Mouse (Mus musculus): ENCODE measurements around the gene Slc8b1.
"Not testable (repeated sequence)": the region's sequence is repeated elsewhere in the genome, so short reads cannot be mapped to it uniquely, and the experiment has no call there.

The Slc8b1 gene

DNA sequence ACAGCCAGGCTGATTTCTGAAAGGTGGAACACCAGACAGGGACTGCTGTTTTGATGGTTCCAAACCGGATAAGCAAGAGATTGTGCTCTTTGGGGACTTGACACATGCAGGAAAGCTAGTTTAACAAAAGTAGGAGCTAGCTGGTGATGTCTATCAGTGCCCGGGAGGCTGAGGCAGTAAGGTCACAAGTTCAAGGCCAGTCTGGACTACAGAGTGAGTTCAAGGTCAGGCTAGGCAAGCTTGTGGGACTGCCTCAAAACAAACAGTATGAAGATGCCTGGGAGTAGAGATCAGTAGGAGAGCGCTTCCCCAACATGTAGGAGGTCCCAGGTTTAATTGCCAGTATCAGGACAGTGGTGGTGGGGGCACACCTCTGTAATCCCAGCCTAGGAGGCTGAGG lies 13.9 kb upstream of the Slc8b1 start:
- no peak for DNase-seq

- no peak for DNase-seq
Observed at GRCm38 (mm10) chr5:120499202-120499601, 11.8 kb upstream of the Slc8b1 start.

GRCm38 (mm10) chr5:120500609-120501008 lies 10.4 kb upstream of the Slc8b1 start:
- not testable (repeated sequence) for DNase-seq

- DNase-seq = no peak
Observed at GRCm38 (mm10) chr5:120502147-120502621, 8.8 kb upstream of the Slc8b1 start.

GRCm38 (mm10) chr5:120502675-120503143 lies 8.3 kb upstream of the Slc8b1 start:
- no peak for DNase-seq

DNA sequence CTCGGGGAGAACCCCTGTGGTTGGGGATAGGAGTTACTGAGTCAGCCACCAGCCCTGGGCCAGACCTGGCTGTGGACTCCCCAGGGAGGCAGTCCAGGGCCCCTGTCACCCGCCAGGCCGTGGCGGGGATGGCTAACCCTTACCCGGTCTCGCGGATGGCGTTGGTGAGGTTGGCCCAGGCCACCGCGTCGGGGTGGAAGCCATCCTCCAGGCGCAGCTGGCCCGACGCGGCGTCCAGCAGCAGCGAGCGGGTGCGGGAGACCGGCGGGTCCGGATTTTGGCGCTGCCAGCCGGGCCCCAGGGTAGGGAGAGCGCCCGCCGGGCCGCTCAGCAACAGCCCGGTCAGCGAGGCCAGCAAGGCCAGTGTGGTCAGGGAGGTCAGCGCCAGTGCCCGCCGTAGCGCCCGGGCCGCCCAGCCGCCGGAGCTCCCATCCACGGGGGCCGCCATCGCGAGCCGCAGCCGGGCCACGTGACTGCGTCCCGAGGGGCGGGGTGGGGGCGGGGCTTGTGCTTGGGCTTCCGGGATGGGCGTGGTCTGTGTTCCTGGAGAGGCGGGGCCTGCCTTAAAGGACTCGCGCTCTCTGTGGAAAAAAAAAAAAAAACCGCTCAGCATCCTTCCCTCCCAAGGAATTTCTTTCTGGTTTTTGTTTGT lies 7.7 kb upstream of the Slc8b1 start, which contains the start of gene Plbd2:
Gene Plbd2 (minus strand): TSS at position 482 of the 652 bp plus-strand sequence.
- DNase-seq = peak; percentile 72

DNA sequence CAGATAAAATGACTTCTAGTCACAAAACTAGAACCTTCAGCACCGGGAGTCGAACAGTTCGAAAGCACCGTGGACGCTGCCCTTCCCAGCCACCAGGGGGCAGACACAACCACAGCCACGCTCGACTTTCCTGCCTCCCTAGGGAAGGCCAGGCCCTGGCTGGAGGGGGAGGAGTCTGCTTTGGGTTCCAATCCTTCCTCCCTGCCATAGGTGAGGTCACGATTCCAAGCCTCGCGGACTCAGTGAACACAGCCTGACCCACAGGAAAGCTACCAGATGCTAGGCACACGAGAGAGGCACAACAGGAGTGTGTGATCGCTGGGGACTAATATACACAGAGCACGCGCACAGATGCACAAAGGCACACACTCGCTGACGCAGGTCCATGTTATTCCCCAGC lies 5.6 kb upstream of the Slc8b1 start:
- peak; percentile 70 for DNase-seq

GRCm38 (mm10) chr5:120505781-120506180 lies 5.2 kb upstream of the Slc8b1 start:
- no peak for DNase-seq

GRCm38 (mm10) chr5:120506490-120506889 lies 4.5 kb upstream of the Slc8b1 start:
- DNase-seq = no peak

DNA sequence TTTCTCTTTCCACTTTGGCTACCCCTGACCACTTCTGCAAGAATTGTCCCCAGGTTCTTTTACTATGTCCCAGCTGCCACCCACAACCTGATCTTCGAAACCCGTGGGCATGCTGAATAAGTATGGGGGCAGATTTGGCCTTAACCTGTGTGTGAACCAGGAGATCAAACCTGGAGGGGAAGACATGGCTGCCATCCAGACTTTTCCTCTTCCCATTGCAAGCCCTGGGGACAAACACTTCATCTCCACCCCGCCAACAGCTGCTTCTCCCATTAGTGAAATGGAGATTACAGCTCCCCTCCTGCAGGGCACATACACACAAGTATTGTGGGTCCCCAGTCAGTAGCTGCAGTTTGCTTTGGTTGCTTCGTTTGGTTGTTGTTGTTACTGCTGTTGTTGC lies 3.7 kb upstream of the Slc8b1 start:
- DNase-seq = no peak

GRCm38 (mm10) chr5:120511643-120512220 lies 764 bp downstream of the Slc8b1 start:
- DNase-seq = no peak

DNA sequence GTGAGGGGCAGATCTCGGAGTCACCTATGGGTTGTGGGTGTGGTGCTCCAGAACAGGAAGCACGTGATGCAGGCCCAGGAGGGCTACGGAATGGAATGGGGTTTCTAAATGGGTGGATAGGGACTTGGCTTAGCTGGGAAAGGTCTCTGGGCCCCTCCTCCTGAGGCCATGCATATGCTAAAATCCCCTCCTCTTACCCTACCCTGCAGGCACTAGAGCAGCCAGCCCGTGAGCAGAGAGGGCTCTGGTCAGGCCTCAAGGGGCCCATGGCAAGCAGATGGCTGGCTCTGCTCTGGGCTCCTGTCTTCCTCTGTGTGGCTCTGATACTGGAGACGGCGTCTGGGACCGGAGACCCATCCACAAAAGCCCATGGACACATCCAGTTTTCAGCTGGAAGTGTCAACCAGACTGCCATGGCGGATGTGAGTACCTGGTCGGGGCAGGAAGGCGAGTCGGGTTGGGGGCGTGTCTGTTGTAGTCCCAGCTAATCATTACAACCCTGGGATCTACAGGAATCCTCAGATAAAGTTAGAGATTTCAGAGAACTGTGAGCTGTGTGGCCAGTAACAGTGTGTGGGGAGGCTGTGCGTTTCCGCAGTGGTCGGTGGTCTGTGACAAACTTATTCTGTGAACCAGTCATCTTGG lies 2.1 kb downstream of the Slc8b1 start:
- DNase-seq = no peak

GRCm38 (mm10) chr5:120514031-120514677 lies 3.2 kb downstream of the Slc8b1 start:
- no peak for DNase-seq

- no peak for DNase-seq
Observed at GRCm38 (mm10) chr5:120514754-120515153, 3.8 kb downstream of the Slc8b1 start.

DNA sequence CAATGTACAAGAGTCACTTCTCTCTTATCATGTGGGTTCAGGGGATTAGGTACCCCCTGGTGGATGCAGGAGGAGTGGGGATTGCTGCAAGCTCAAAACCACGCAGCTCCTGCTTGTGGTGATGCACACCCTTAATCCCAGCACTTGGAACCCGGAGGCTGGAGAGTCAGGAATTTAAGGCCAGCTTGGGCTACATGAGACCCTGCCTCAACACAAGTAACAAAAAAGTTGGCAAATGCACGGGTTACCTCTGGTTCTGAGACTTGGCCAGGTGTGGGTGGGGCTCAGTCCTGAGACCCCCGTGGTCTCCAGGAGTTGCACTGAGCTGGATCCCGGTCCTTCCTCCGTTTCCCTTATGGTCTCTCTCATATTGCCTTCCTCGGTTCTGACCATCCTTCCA lies 4.5 kb downstream of the Slc8b1 start:
- DNase-seq = no peak

DNA sequence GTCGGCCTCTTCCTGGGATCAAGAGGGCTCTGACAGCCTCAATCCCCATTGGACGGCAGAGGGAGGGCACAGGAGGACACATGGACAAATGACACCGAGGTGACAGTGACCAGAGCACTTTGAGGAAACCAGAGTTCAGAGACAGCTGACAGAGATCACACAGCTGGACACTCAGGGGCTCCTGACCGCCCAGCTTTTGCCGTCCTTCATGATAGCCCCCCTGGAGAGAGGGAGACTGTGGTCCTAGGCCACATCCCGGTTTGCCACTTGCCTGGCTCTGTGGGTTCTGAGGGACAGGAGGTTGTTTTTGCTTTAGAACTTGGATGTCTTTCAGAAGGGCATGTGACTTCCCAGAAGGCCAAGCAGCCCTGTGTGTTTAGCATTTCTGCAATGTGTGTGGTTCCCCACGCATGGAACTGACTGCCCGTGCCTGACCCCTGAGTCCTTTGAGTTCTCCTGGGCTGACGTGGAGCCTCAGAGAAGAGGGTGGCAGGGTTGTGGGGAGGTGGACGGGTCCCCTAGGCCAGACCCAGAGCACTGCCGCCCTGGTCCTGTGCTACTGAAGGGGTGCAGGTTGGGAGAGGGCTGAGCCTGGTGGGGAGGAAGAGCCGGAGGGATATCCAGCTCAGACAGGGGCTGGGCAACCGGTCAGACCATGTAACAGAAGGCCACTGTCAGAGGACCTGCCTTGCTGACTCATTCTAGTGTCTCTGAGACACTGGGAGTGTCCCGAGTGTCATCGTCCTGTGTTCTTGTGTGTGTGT lies 5.4 kb downstream of the Slc8b1 start:
- DNase-seq = no peak

DNA sequence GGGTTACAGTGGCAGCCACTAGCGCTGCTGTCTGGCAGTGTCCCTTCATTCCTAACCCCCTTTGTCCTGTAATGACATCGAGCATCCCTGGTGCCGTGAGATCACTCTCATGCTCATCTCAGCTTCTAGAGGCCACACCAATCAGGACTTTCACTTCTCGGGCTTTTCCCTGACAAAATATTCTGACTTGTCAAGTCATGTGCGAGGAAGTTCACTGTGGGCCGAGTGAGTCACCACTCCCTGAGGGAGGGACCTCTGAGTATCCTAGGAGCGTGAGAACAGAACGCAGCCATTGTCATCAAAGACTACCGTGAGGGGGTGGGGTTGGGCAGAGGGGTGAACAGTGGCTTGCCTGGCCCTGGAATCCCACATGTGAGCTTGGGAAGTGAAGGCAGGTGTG lies 6.6 kb downstream of the Slc8b1 start:
- DNase-seq = no peak

- DNase-seq = peak; percentile 57
Observed at GRCm38 (mm10) chr5:120522649-120523048, 11.7 kb downstream of the Slc8b1 start.

- no peak for DNase-seq
Observed at GRCm38 (mm10) chr5:120524736-120525135, 13.8 kb downstream of the Slc8b1 start.

GRCm38 (mm10) chr5:120525737-120526136 lies 14.8 kb downstream of the Slc8b1 start:
- no peak for DNase-seq

- no peak for DNase-seq
Observed at GRCm38 (mm10) chr5:120526311-120526710, 15.3 kb downstream of the Slc8b1 start.

DNA sequence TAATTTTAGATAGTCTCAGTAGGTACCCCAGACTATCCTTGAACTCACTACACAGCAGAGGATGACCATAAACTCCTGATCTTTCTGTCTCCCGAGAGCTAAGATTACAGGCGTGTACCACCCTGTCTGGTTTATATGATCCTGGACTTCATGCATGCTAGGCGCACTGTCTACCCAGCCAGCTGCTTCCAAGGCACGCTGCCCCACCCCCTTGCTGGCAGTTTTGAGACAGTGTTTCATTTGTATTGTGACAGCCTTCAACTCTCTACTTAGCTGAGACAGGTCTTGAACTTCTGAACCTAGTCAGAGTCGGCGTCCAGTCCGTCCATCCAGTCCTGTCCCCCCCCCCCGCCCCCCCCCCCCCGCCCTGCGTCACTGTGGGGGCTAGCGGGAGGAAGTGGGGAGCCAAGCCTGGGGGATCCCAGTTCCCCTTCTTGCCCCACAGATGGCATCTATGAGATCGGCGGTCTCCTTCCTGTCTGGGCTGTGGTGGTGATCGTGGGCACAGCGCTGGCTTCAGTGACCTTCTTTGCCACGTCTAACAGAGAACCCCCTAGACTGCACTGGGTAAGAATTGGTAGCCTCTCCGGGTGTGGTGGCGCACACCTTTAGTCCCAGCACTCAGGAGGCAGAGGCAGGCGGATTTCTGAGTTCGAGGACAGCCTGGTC lies 16.5 kb downstream of the Slc8b1 start:
- DNase-seq = no peak

Measured in thymus, postnatal 25 days (tissue).